Mouse (Mus musculus): ENCODE data around the gene Grin2c.

Grin2c gene

DNA sequence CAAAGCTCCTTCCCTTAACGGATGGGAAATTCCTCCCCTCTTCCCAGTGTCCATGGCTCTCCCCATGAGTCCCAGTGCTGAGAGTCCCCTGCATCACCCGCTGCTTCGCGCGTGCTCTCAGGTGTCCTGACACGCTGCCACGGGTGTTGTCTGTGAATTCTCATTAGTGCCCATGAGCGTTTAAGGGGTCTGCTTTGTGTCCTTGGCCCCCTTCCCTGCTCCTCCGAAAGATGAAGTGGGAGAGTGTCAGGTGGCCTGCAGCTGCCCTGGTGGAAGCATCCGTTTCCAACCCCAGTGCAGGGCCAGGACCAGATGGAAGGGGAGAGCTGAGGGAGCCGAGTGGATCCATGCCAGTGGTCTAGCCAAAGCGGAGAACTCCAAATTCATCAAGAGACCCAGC, 58.9 kb downstream of the Grin2c start:
- DNase-seq (ENCODE audit: low spot score in 2 of 2), result no peak

- DNase-seq (ENCODE audit: low spot score in 2 of 2), result no peak
Measured at GRCm38 (mm10) chr11:115202756-115203155, 64.3 kb downstream of the Grin2c start.

GRCm38 (mm10) chr11:115202316-115202715, 64.7 kb downstream of the Grin2c start:
- DNase-seq (ENCODE audit: low spot score in 2 of 2), result peak; percentile 70 to 73

DNA sequence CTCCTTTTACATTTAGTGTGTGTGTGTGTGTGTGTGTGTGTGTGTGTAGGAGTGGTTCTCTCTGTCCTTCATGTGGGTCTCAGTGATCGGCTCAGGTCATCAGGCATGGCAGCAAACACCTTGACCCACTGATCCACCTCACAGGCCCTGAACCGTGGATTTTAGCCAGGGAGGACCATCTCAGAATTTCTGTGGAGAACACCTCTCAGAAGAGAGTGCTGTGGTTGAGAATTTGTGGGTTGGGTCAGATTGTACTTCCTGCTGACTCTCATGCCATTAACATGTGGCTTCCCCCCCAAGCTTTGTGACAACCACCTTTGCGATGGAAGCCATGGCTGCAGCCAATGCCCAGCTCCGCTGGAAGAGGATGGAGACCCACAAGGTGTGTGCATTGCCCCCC, 66.5 kb downstream of the Grin2c start:
- no peak for DNase-seq (ENCODE audit: low spot score in 2 of 2)
